29 mouse cellular contexts compared by ENCODE assay signal in genomic region chr4:63426308-63426707, GRCm38 (mm10). TPM values are rescaled to one million over a fixed set of nuclear protein-coding genes. Genes with fewer than 3 reads are reported as not detected.
DNase-seq lines count a peak whose midpoint lies in the region; ATAC-seq lines count a peak whose summit lies in the region.
"Had no signal": no experiment of that assay in that cellular context is flagged by ENCODE, and none has a peak within 500 bp of the region (broad histone marks: within the 10 kb centered on the region; RNA-seq: fewer than 3 reads in every experiment).

No protein-coding gene starts in this region.

- H3K9me3 ChIP-seq in limb, embryonic 13.5 days, result no peaks in the 10 kb centered on the region
- no peaks in the 10 kb centered on the region for H3K9me3 ChIP-seq in limb, embryonic 10.5 days (replicated peaks)
- H3K9me3 ChIP-seq in embryonic facial prominence, embryonic 10.5 days, result no peaks in the 10 kb centered on the region
- no peaks in the 10 kb centered on the region for H3K9me3 ChIP-seq in forebrain, embryonic 11.5 days (ENCODE audit: control insufficient read depth, low read length)
- H3K9me3 ChIP-seq: embryonic facial prominence, embryonic 12.5 days; forebrain, embryonic 13.5 days; heart, embryonic 15.5 days; hindbrain, embryonic 15.5 days; liver, embryonic 12.5 days had no signal

- no peak overlapping the region for H3K27ac ChIP-seq in limb, embryonic 13.5 days
- no peak overlapping the region for H3K27ac ChIP-seq in limb, embryonic 10.5 days
- peak overlapping the region; percentile 35; the same call in 1 of the 2 replicates for H3K27ac ChIP-seq in embryonic facial prominence, embryonic 10.5 days (replicated peaks)
- H3K27ac ChIP-seq in forebrain, embryonic 11.5 days (ENCODE audit: low read depth, low read length), result no peak overlapping the region
- H3K27ac ChIP-seq: embryonic facial prominence, embryonic 12.5 days; forebrain, embryonic 13.5 days; heart, embryonic 15.5 days; hindbrain, embryonic 15.5 days; liver, embryonic 12.5 days; stomach, postnatal 0 days had no signal

- peak; percentile 48 for DNase-seq in embryo, embryonic 10 days (ENCODE audit: low spot score)
- no peak for DNase-seq in embryo, embryonic 9.5 days (ENCODE audit: extremely low spot score)
- DNase-seq in limb, embryonic 10.5 days (ENCODE audit: low spot score), result no peak
- no peak for DNase-seq in embryonic facial prominence, embryonic 10.5 days (ENCODE audit: low spot score)
- no peak for DNase-seq in forebrain, embryonic 11.5 days (ENCODE audit: low spot score)
- no peak for DNase-seq in spleen, postnatal 10 days (ENCODE audit: low spot score in 2 of 2)
- DNase-seq in T-cell, adult 2 months (ENCODE audit: low spot score), result no peak
- DNase-seq: adrenal gland, postnatal 10 days; cerebellum, adult 8-10 months; cerebellum, postnatal 36 days; gastrocnemius, adult 2 months; heart, postnatal 36 days; kidney, adult 8-10 months; left cerebral cortex, postnatal 4 days; lung, adult 18-20 months; lung, postnatal 10 days; thymus, adult 2 months; thymus, postnatal 4 days had no signal

- 44% methylated on average over 8 of the region's 8 CpGs for WGBS in limb, embryonic 13.5 days
- 43% methylated on average over 8 of the region's 8 CpGs for WGBS in limb, embryonic 10.5 days
- WGBS in embryonic facial prominence, embryonic 10.5 days, result 67% methylated on average over 8 of the region's 8 CpGs
- 80% methylated on average over 8 of the region's 8 CpGs for WGBS in forebrain, embryonic 11.5 days

- 0 out of 2 replicates have a peak, but pooled peaks have one; percentile 38 for ATAC-seq in limb, embryonic 13.5 days (ENCODE audit: low FRiP score, low read depth)
- no peak for ATAC-seq in forebrain, embryonic 11.5 days (replicated peaks; ENCODE audit: low FRiP score)
- ATAC-seq: forebrain, embryonic 13.5 days; liver, embryonic 12.5 days; Patski had no signal

- H3K4me2 ChIP-seq in limb, embryonic 13.5 days (replicated peaks), result no peak overlapping the region
- no peak overlapping the region for H3K4me2 ChIP-seq in forebrain, embryonic 11.5 days (ENCODE audit: low read depth, low read length, severe bottlenecking)
- H3K4me2 ChIP-seq: embryonic facial prominence, embryonic 12.5 days; forebrain, embryonic 13.5 days; heart, embryonic 15.5 days; hindbrain, embryonic 15.5 days; liver, embryonic 12.5 days; midbrain, embryonic 11.5 days had no signal

- no peak overlapping the region for H3K9ac ChIP-seq in limb, embryonic 13.5 days
- H3K9ac ChIP-seq in forebrain, embryonic 11.5 days (ENCODE audit: low read length), result no peak overlapping the region
- H3K9ac ChIP-seq: embryonic facial prominence, embryonic 12.5 days; forebrain, embryonic 13.5 days; heart, embryonic 15.5 days; hindbrain, embryonic 15.5 days; liver, embryonic 12.5 days had no signal

- H3K36me3 ChIP-seq in limb, embryonic 13.5 days, result peaks cover 9% of the 10 kb centered on the region; the same call in 1 of the 2 replicates
- H3K36me3 ChIP-seq in limb, embryonic 10.5 days, result peaks cover 27% of the 10 kb centered on the region
- peaks cover 3% of the 10 kb centered on the region; the same call in 1 of the 2 replicates for H3K36me3 ChIP-seq in embryonic facial prominence, embryonic 10.5 days (replicated peaks)
- no peaks in the 10 kb centered on the region; the same call in 1 of the 2 replicates for H3K36me3 ChIP-seq in forebrain, embryonic 11.5 days (ENCODE audit: control insufficient read depth, insufficient read depth, low read length)
- H3K36me3 ChIP-seq: embryonic facial prominence, embryonic 12.5 days; G1E; heart, embryonic 15.5 days; hindbrain, embryonic 15.5 days; liver, embryonic 12.5 days had no signal

- no peaks in the 10 kb centered on the region for H3K27me3 ChIP-seq in limb, embryonic 13.5 days
- H3K27me3 ChIP-seq in limb, embryonic 10.5 days (ENCODE audit: low read depth, poor library complexity, severe bottlenecking), result no peaks in the 10 kb centered on the region
- H3K27me3 ChIP-seq in embryonic facial prominence, embryonic 10.5 days (replicated peaks; ENCODE audit: low read depth, poor library complexity, severe bottlenecking), result no peaks in the 10 kb centered on the region
- no peaks in the 10 kb centered on the region for H3K27me3 ChIP-seq in forebrain, embryonic 11.5 days (ENCODE audit: control insufficient read depth, insufficient read depth, low read length)
- H3K27me3 ChIP-seq: embryonic facial prominence, embryonic 12.5 days; forebrain, embryonic 13.5 days; heart, embryonic 15.5 days; hindbrain, embryonic 15.5 days; liver, embryonic 12.5 days; Patski had no signal

- no peak overlapping the region for H3K4me3 ChIP-seq in limb, embryonic 13.5 days
- H3K4me3 ChIP-seq in limb, embryonic 10.5 days, result no peak overlapping the region
- no peak overlapping the region for H3K4me3 ChIP-seq in embryonic facial prominence, embryonic 10.5 days
- no peak overlapping the region for H3K4me3 ChIP-seq in forebrain, embryonic 11.5 days (ENCODE audit: low read depth, low read length)
- H3K4me3 ChIP-seq: embryonic facial prominence, embryonic 12.5 days; erythroblast, embryonic 14.5 days; forebrain, embryonic 13.5 days; gastrocnemius, adult 2 months; heart, embryonic 15.5 days; hindbrain, embryonic 15.5 days; liver, embryonic 12.5 days had no signal

- H3K4me1 ChIP-seq in limb, embryonic 13.5 days, result peaks cover 26% of the 10 kb centered on the region
- H3K4me1 ChIP-seq in limb, embryonic 10.5 days, result peaks cover 41% of the 10 kb centered on the region
- peaks cover 46% of the 10 kb centered on the region for H3K4me1 ChIP-seq in embryonic facial prominence, embryonic 10.5 days
- H3K4me1 ChIP-seq in forebrain, embryonic 11.5 days (replicated peaks; ENCODE audit: control insufficient read depth, insufficient read depth, low read length), result no peaks in the 10 kb centered on the region
- H3K4me1 ChIP-seq: forebrain, embryonic 13.5 days; heart, embryonic 15.5 days; hindbrain, embryonic 15.5 days; liver, embryonic 12.5 days had no signal

RNA-seq across cellular contexts. Expression of gene Akna, which starts 23.2 kb away (rescaled TPM):
- 8.5 and 8.6 TPM in 2 replicates for polyA plus RNA-seq in limb, embryonic 13.5 days (2015; fragmentation: Nextera tagmentation; extraction: Ambion mirVana)
- 12.3 and 17.2 TPM in 2 replicates for polyA plus RNA-seq in limb, embryonic 10.5 days (2016; fragmentation: Nextera tagmentation; extraction: Ambion mirVana)
- 11.8 and 12.0 TPM in 2 replicates for polyA plus RNA-seq in embryonic facial prominence, embryonic 10.5 days (2016; fragmentation: Nextera tagmentation; extraction: Ambion mirVana)
- 18.8 and 21.0 TPM in 2 replicates for polyA plus RNA-seq in forebrain, embryonic 11.5 days (2014; fragmentation: Nextera tagmentation; extraction: Ambion mirVana)
